Mouse (Mus musculus) testis, postnatal 14 days (tissue): ENCODE measurements at regions not wholly inside any gene's neighbourhood (a gene's known extent, or its start where the extent isn't known, plus 50 kb on each side); places are given as distances from the start of the nearest gene placed in this dataset.

Source experiments
- DNase-seq: peaks from one replicate; pipeline ENCODE4 v3.0.0; 2021; ENCODE audit warnings: low spot score

- peak; percentile 8 for DNase-seq
Observed at GRCm38 (mm10) chr6:70714239-70714638, 77.8 kb downstream of the Rpia start.

GRCm38 (mm10) chr6:70713665-70714064, 78.4 kb downstream of the Rpia start:
- DNase-seq = no peak

GRCm38 (mm10) chr6:70713118-70713517, 78.9 kb downstream of the Rpia start:
- no peak for DNase-seq

GRCm38 (mm10) chr6:70709338-70710055, 82.5 kb downstream of the Rpia start:
- DNase-seq = no peak

- DNase-seq = no peak
Observed at GRCm38 (mm10) chr6:70695596-70695995, 96.4 kb downstream of the Rpia start.
